Mouse (Mus musculus) thymus, adult 2 months (tissue): ENCODE results near the gene Trpv3.

Experiments
- CTCF ChIP-seq: fragments of 200-500 bp; IDR thresholded peaks from 2 replicates; pipeline ENCODE4 v1.5.1; 2012; ENCODE audit warnings: mild to moderate bottlenecking, control low read depth, low read length, moderate library complexity, borderline replicate concordance; ENCODE audit not compliant: control insufficient read depth, poor library complexity, insufficient read depth; ENCODE audit errors: extremely low read depth
- POLR2A ChIP-seq: fragments of 200-500 bp; IDR thresholded peaks from 2 replicates; pipeline ENCODE4 v1.6.1; 2012; ENCODE audit warnings: mild to moderate bottlenecking, low read length, control low read depth, moderate library complexity; ENCODE audit not compliant: control insufficient read depth, poor library complexity, insufficient read depth; ENCODE audit errors: extremely low read depth

GRCm38 (mm10) chr11:73261385-73261784, 5.8 kb upstream of the Trpv3 start:
- TF ChIP-seq CTCF (no peak), POLR2A (no peak)
